Comparison of ENCODE assay signal across 8 mouse cellular contexts in genomic region chr3:69317251-69318125, GRCm38 (mm10). TPM values are rescaled to one million over a fixed set of nuclear protein-coding genes. Genes with fewer than 3 reads are reported as not detected.
DNase-seq lines count a peak whose midpoint lies in the region; ATAC-seq and TF ChIP-seq lines count a peak whose summit lies in the region.

No protein-coding gene starts in this region.

- whole genome bisulfite sequencing in forebrain, embryonic 16.5 days, result under 1% methylated on average over 63 of the region's 73 CpGs
- WGBS in intestine, embryonic 14.5 days, result under 1% methylated on average over 73 of the region's 73 CpGs
- 2% methylated on average over 63 of the region's 73 CpGs for WGBS in liver, postnatal 0 days (ENCODE audit: insufficient replicate concordance)

- ATAC-seq in forebrain, embryonic 16.5 days, result peak; percentile 56
- peak; percentile 25 for ATAC-seq in intestine, embryonic 14.5 days (replicated peaks; ENCODE audit: low FRiP score, low TSS enrichment, low read depth)
- ATAC-seq in liver, postnatal 0 days, result peak; percentile 21

- DNase-seq in right cerebral cortex, adult 2 months (ENCODE audit: low spot score in 2 of 2), result peak; percentile 28 to 50
- DNase-seq in right cerebral cortex, postnatal 4 days, result no peak
- DNase-seq in brain, embryonic 14.5 days (ENCODE audit: low read depth), result peak; percentile 76
- no peak for DNase-seq in intestine, embryonic 14.5 days (ENCODE audit: low spot score)
- DNase-seq in liver, postnatal 0 days, result peak; percentile 56
- DNase-seq in retina, postnatal 7 days (ENCODE audit: low read depth, low spot score), result peak; percentile 13
- no peak for DNase-seq in natural killer cell, adult 2 months (ENCODE audit: low spot score in 2 of 2)

- peak overlapping the region; percentile 89 for H3K9ac ChIP-seq in forebrain, embryonic 16.5 days (replicated peaks; ENCODE audit: low read depth, low read length)
- H3K9ac ChIP-seq in intestine, embryonic 14.5 days (ENCODE audit: low read length), result peak overlapping the region; percentile 78
- H3K9ac ChIP-seq in liver, postnatal 0 days (replicated peaks), result peak overlapping the region; percentile 91

- H3K36me3 ChIP-seq in forebrain, embryonic 16.5 days (ENCODE audit: control insufficient read depth, insufficient read depth), result no peaks in the 10 kb centered on the region
- H3K36me3 ChIP-seq in intestine, embryonic 14.5 days (ENCODE audit: control insufficient read depth, insufficient read depth, low read length), result no peaks in the 10 kb centered on the region
- no peaks in the 10 kb centered on the region for H3K36me3 ChIP-seq in liver, postnatal 0 days (replicated peaks; ENCODE audit: insufficient read depth, low read length)

- H3K4me2 ChIP-seq in forebrain, embryonic 16.5 days (ENCODE audit: low read length), result peak overlapping the region; percentile 66
- H3K4me2 ChIP-seq in intestine, embryonic 14.5 days (ENCODE audit: low read length), result peak overlapping the region; percentile 93
- H3K4me2 ChIP-seq in liver, postnatal 0 days (ENCODE audit: low read depth, low read length), result peak overlapping the region; percentile 93

- TF ChIP-seq EP300 in liver, postnatal 0 days (IDR thresholded peaks at IDR 0.05; ENCODE audit: low read depth), result no peak

- no peaks in the 10 kb centered on the region for H3K27me3 ChIP-seq in forebrain, embryonic 16.5 days (replicated peaks; ENCODE audit: control insufficient read depth, insufficient read depth, low read length)
- 0 out of 2 replicates have a peak, but pooled peaks cover 3% of the 10 kb centered on the region for H3K27me3 ChIP-seq in intestine, embryonic 14.5 days (replicated peaks; ENCODE audit: control insufficient read depth, insufficient read depth, low read length)
- H3K27me3 ChIP-seq in liver, postnatal 0 days (ENCODE audit: insufficient read depth, low read length), result 0 out of 2 replicates have a peak, but pooled peaks cover 5% of the 10 kb centered on the region

- TF ChIP-seq CTCF in brain, embryonic 14.5 days (IDR thresholded peaks at IDR 0.05; ENCODE audit: borderline replicate concordance, extremely low read depth, insufficient read depth, insufficient read length), result no peak
- TF ChIP-seq CTCF in liver, postnatal 0 days (IDR thresholded peaks at IDR 0.05; ENCODE audit: low read depth), result no peak

- H3K4me1 ChIP-seq in forebrain, embryonic 16.5 days (replicated peaks; ENCODE audit: control insufficient read depth, insufficient read depth, low read length), result peaks cover 33% of the 10 kb centered on the region
- peaks cover 14% of the 10 kb centered on the region for H3K4me1 ChIP-seq in intestine, embryonic 14.5 days (replicated peaks; ENCODE audit: control insufficient read depth, insufficient read depth, low read length)
- H3K4me1 ChIP-seq in liver, postnatal 0 days (ENCODE audit: insufficient read depth), result peaks cover 16% of the 10 kb centered on the region

- peak overlapping the region; percentile 91 for H3K27ac ChIP-seq in forebrain, embryonic 16.5 days (ENCODE audit: low read length)
- peak overlapping the region; percentile 47; the same call in 1 of the 2 replicates for H3K27ac ChIP-seq in intestine, embryonic 14.5 days (ENCODE audit: low read depth)
- H3K27ac ChIP-seq in liver, postnatal 0 days (ENCODE audit: low read depth), result peak overlapping the region; percentile 88

- peak overlapping the region; percentile 77 for H3K4me3 ChIP-seq in forebrain, embryonic 16.5 days (replicated peaks; ENCODE audit: low read length)
- H3K4me3 ChIP-seq in intestine, embryonic 14.5 days (ENCODE audit: low read depth, low read length), result peak overlapping the region; percentile 81
- peak overlapping the region; percentile 65 for H3K4me3 ChIP-seq in liver, postnatal 0 days (ENCODE audit: low read depth, low read length)

- no peaks in the 10 kb centered on the region for H3K9me3 ChIP-seq in forebrain, embryonic 16.5 days (ENCODE audit: control insufficient read depth, low read length)
- no peaks in the 10 kb centered on the region for H3K9me3 ChIP-seq in intestine, embryonic 14.5 days (ENCODE audit: control insufficient read depth, low read length)
- H3K9me3 ChIP-seq in liver, postnatal 0 days (ENCODE audit: low read length), result no peaks in the 10 kb centered on the region

- no peak for TF ChIP-seq POLR2A in brain, embryonic 14.5 days (IDR thresholded peaks at IDR 0.05; ENCODE audit: borderline replicate concordance, extremely low read depth, insufficient read depth, insufficient read length, poor library complexity, severe bottlenecking)

RNA-seq across cellular contexts. Expression of gene Ppm1l, which starts 0.8 kb away (rescaled TPM):
- 13.4 and 21.4 TPM in 2 replicates for polyA plus RNA-seq in brain, embryonic 14.5 days (2012; rRNA removed)
- 24.4 and 27.8 TPM in 2 replicates for polyA plus RNA-seq in forebrain, embryonic 16.5 days (2015; fragmentation: Nextera tagmentation; extraction: Ambion mirVana)
- polyA plus RNA-seq in intestine, embryonic 14.5 days (2014; fragmentation: Nextera tagmentation; extraction: Ambion mirVana), result 7.3 and 8.0 TPM in 2 replicates
- 2.4 and 2.8 TPM in 2 replicates for polyA plus RNA-seq in liver, postnatal 0 days (2015; fragmentation: Nextera tagmentation; extraction: Ambion mirVana)

Comparison
In these comparisons a context has a peak if more than half of its experiments do, and no peak if none do; other contexts are left out.
1. DNase-seq: peak in right cerebral cortex, adult 2 months (2 of 2), brain, embryonic 14.5 days (single experiment), liver, postnatal 0 days (single experiment) and retina, postnatal 7 days (single experiment); none in right cerebral cortex, postnatal 4 days (single experiment), intestine, embryonic 14.5 days (single experiment) and natural killer cell, adult 2 months (0 of 2).
2. Peak in every context shown above with its lines, with median percentiles within 50 percentile points of each other: ATAC-seq, H3K27ac ChIP-seq, H3K4me2 ChIP-seq, H3K4me3 ChIP-seq and H3K9ac ChIP-seq.